Mouse (Mus musculus) gastrocnemius, adult 8-10 months (tissue): ENCODE data around the gene Fat4. TPM values are rescaled to one million over a fixed set of nuclear protein-coding genes. Genes with fewer than 3 reads are reported as not detected.

ENCODE experiments used
- DNase-seq, 2 experiments: peaks; one replicate each; pipeline ENCODE4 v3.0.0; 2022; ENCODE audit warnings: low spot score in 2 of 2
- total RNA-seq, 4 experiments: library from RNA; stranded (reverse); gene quantifications; 2 replicates each; pipeline ENCODE4 v1.2.4; 2022

Fat4 gene
- total RNA-seq, 4 experiments from 2014 or later = 1.6 to 2.6 (median 2.0) TPM

- DNase-seq = no peak
Observed at GRCm38 (mm10) chr3:38957186-38957585, 70.4 kb downstream of the Fat4 start.

DNA sequence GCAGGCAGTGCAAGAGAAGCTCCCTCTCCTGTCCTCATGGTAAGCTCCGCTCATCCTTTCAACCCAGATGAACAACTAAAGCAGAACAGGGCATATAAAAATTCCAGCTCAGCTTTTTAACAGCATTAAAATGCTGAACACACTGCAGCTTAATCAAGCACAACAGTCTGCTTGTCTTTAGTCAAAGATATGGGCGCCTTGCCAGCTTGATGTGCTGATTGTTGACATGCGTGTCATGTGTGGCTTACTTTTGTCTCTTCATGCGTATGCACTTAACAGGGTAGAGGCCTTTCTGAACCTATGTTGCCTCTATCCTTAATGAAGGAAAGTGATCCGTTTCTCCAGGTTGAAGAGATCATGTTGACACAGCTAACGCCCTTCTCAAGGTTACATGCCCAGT, 75.6 kb downstream of the Fat4 start:
- no peak for DNase-seq

- no peak for DNase-seq
Observed at GRCm38 (mm10) chr3:38967480-38967879, 80.7 kb downstream of the Fat4 start.

DNA sequence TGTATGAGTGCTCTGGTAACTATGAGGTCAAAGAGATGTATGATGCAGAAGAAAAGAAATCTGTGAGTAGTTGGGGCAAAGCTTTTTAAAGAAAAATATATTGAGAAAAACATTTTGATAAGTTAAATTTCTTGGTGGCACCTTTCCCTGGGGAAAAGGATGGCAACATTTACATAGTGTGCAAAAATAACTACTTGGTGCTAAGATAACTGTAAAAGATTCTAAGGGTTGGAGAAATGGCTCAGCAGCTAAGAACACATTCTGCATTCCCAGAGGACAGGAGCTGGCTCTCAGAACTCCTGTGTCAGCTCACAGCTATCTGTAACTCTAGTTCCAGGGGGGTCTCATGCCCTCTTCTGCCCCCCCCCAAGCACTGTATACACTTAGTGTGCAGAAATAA, 99.6 kb downstream of the Fat4 start:
- no peak for DNase-seq

DNA sequence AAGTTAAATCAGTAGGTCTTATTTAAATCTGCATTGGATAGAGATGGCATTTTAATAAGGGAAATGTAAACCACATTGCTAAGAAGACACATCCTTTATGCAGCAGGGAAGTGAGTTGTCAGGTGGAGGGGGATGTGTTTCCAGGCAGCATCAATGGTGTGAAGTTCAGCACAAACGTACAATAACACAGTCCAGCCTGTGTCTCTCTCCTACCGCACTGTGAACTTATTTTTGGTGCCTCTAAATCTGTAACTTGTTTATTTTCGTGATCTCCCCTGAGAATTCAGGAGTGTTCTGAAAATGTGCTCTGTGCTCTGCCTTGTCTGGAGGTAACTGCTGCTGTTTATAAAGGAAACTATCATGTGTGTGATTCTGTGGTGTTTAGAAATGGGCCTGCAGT, 102.4 kb downstream of the Fat4 start:
- DNase-seq = no peak

- DNase-seq = no peak
Observed at GRCm38 (mm10) chr3:39000011-39000410, 113.3 kb downstream of the Fat4 start.

DNA sequence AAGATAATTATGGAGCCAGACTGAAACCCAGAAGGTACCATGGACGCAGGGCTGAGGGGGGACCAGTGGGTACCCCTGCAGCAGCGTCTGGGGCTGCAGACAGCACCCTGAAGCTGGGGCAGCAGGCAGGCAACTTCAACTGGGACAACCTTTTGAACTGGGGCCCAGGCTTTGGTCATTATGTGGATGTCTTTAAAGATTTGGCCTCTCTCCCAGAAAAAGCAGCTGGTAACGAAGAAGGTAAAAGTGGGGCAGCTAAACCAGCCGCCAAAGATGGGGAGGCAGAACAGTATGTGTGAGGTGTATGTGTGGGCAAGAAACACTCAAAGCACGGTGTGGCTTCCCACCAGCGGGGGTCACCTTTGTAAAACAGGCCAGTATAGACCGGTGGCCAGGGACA, 123.8 kb downstream of the Fat4 start:
- DNase-seq = no peak

GRCm38 (mm10) chr3:39017633-39018032, 130.9 kb downstream of the Fat4 start:
- no peak for DNase-seq

DNA sequence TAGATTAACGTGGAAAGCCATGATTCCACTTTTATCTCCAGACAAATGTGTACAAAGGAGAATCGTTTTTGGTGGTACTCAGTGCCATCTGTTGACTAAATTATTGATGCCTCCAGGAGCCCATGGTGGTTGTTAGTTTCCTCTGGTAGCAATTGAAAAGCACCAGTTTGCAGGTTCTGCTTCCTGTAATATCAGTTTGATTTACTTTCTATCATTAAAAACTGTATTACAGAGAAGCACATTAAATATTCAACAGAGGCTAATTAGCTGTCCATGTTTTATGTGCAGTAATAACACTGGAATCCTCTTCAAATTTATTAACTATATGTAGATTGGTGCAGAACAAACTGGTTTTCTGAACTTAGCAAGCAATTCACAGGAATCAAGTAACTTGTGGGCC, 149.4 kb downstream of the Fat4 start:
- no peak for DNase-seq

- no peak for DNase-seq
Observed at GRCm38 (mm10) chr3:39046425-39046824, 159.7 kb downstream of the Fat4 start.

GRCm38 (mm10) chr3:39047621-39048303, 161.0 kb downstream of the Fat4 start:
- DNase-seq = no peak

GRCm38 (mm10) chr3:39048304-39048667, 161.5 kb downstream of the Fat4 start:
- no peak for DNase-seq

DNA sequence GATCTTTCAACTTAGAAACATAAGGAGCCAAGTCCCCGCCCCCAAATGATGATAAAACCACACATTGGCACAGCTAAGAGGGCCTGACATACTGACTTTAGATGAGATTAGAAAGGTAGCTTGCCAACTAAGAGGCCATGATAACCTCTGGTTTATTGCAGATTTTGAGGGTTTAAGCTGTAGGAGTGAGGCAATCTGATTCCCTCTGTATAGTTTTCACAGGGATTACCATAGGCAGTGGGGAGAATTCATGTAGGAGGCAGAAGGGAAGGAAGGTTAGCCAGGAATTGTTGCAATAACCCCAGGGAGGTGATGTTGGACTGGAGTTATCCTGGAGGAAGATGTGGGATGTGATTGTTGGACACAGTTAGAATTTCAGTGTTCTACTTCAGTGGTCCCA, 163.4 kb downstream of the Fat4 start:
- DNase-seq = no peak

DNA sequence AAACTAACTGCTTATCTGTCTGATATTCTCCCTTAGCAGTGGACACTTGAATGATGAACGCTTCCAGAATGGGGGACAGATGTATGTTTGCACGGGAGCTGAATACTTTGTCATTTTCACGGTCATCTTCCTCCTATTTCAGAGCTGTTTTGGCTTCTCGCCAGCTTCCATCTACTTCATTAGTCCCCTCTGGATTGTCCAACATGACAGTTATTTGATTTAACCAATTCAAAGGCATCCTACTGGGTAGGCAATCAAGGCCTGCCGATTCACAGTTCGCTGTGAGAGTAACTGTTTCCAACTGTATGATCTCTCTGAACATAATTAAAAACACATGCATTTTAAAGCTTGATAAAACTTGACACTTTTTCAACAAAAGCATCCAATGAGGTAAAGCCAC, 166.3 kb downstream of the Fat4 start:
- no peak for DNase-seq
